Mouse (Mus musculus) ES-E14 (cell line): ENCODE results near the gene Osbpl2.

Experiments
- CHD2 ChIP-seq: IDR thresholded peaks from 2 replicates; pipeline ENCODE4 v1.6.1; 2014; ENCODE audit warnings: mild to moderate bottlenecking, low read depth, low read length, inconsistent platforms
- HCFC1 ChIP-seq: IDR thresholded peaks from 2 replicates; pipeline ENCODE4 v1.6.1; 2012; ENCODE audit warnings: low read length, inconsistent platforms, borderline replicate concordance; ENCODE audit not compliant: insufficient read depth
- MAFK ChIP-seq: IDR thresholded peaks from 2 replicates; pipeline ENCODE4 v1.6.1; 2014; ENCODE audit warnings: mild to moderate bottlenecking, low read depth, low read length, inconsistent platforms; ENCODE audit not compliant: insufficient read depth
- ZC3H11A ChIP-seq: IDR thresholded peaks from 2 replicates; pipeline ENCODE4 v1.6.1; 2012; ENCODE audit warnings: low read depth, mild to moderate bottlenecking, inconsistent platforms, low read length, borderline replicate concordance
- ZNF384 ChIP-seq: IDR thresholded peaks from 2 replicates; pipeline ENCODE4 v1.6.1; 2012; ENCODE audit warnings: low read depth, low read length, inconsistent platforms

GRCm38 (mm10) chr2:180119439-180120291 is 559 bp downstream of the Osbpl2 start:
- no peak for TF ChIP-seq HCFC1
- no peak for TF ChIP-seq ZNF384
- no peak for TF ChIP-seq CHD2
- TF ChIP-seq ZC3H11A, result no peak
- TF ChIP-seq MAFK, result no peak
